Mouse (Mus musculus) adrenal gland, postnatal 4 days (tissue): ENCODE results near the gene Fbln7. TPM values are rescaled to one million over a fixed set of nuclear protein-coding genes. Genes with fewer than 3 reads are reported as not detected.

Source experiments
- DNase-seq, 2 experiments: peaks; one replicate each; pipeline ENCODE4 v3.0.0; 2021 to 2022; ENCODE audit warnings: low spot score in 2 of 2, mixed read lengths in 2 of 2
- long read RNA-seq, 2 experiments: library from polyadenylated mRNA; stranded (forward); transcript quantifications; one replicate each; pipeline ENCODE4 v2.0.0; 2021
- total RNA-seq, 2 experiments: library from RNA; stranded (reverse); gene quantifications; 2 replicates each; pipeline ENCODE4 v1.2.3; 2021

Gene Fbln7
- 1 to 10 TPM; 5.3 to 6.0 TPM for total RNA-seq
- long read RNA-seq, experiment 1, transcript Fbln7-201 (8 exons, 2,905 nt): major isoform, 8 of 10 reads
- long read RNA-seq, experiment 1, partial matches to known transcripts: 0 of 10 reads
- long read RNA-seq, experiment 1, other reads (novel, unspliced or antisense): 2 of 10 reads
- long read RNA-seq, experiment 2, transcript Fbln7-201 (8 exons, 2,905 nt): major isoform, 12 of 14 reads
- long read RNA-seq, experiment 2, partial matches to known transcripts: 2 of 14 reads
- long read RNA-seq, experiment 2, other reads (novel, unspliced or antisense): 0 of 14 reads

DNA sequence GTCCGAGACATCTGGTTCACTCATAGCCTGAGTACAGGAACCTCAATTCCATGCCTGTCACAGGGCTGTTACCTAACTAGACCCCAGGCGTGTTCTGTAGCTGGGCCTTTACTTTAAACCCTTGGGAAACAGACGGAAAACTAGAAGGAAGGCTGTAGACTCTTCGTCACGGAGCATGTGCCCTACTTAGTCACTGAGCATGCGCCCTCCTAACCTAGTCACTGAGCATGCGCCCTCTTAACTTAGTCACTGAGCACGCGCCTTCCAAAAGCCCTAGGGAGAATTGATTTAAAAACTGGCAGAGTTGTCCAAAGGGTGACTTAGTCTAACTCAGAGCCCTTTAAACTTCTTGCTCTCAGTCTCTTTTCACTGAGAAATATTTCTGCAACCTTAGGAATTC lies at the start of gene Fbln7:
TSS of gene Fbln7 (plus strand) at position 346 of the 400 bp plus-strand sequence.
- no peak for DNase-seq

DNA sequence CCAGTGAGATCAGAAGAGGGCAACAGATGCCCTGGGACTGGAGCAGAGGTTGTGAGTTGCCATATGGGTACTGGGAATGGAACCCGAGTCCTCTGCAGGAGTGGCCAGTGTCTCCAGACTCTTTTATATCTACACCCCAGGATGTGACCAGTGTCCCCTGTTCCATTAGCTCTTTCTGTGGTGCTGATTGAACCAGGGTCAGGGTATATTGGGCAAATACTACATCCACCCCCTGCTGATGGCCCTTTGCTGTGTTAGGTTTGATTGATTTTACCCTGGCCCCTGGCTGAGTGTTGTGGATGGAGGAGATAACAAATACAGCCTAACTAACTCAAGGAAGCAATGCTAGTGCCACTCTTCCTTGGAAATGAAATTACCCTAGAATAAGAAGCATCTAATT lies 46.5 kb upstream of the Fbln7 start:
- DNase-seq: no peak

DNA sequence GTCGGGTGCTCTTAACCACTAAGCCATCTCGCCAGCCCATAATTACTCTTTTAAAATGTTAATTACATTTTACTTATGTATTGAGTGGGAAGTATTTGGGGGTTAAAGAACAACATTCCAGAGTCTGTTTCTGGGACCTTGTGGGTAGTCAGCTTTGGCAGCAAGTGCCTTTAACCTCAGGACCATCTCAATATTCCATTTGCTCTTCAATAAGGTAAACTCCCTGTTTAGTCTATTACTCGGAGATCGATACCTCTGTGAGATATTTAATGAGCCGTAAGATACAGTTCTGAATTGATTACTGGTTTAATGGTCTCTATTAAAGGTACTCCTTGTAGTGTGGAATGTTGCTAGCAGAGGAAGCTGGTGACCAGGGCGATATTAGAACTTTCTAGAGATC lies 45.9 kb upstream of the Fbln7 start:
- DNase-seq: no peak

DNA sequence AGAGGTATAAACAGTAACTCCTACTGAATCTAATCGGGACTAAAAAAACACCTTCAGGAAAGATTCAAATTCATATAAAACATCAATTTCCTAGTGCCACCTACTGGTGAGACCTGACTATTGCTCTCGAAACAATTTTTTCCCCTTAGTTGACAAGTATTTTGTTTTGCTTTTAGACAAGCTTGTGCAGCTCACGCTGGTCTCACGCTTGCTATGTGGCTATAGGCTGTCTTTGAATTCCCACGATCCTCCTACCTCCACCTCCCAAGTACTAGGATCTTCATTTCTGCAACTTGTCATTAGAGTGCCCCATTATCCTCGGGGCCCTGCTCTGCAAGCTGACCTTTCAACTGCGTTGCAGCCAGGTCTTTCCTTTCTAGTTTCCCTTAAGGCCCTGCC lies 45.4 kb upstream of the Fbln7 start:
- DNase-seq: no peak

DNA sequence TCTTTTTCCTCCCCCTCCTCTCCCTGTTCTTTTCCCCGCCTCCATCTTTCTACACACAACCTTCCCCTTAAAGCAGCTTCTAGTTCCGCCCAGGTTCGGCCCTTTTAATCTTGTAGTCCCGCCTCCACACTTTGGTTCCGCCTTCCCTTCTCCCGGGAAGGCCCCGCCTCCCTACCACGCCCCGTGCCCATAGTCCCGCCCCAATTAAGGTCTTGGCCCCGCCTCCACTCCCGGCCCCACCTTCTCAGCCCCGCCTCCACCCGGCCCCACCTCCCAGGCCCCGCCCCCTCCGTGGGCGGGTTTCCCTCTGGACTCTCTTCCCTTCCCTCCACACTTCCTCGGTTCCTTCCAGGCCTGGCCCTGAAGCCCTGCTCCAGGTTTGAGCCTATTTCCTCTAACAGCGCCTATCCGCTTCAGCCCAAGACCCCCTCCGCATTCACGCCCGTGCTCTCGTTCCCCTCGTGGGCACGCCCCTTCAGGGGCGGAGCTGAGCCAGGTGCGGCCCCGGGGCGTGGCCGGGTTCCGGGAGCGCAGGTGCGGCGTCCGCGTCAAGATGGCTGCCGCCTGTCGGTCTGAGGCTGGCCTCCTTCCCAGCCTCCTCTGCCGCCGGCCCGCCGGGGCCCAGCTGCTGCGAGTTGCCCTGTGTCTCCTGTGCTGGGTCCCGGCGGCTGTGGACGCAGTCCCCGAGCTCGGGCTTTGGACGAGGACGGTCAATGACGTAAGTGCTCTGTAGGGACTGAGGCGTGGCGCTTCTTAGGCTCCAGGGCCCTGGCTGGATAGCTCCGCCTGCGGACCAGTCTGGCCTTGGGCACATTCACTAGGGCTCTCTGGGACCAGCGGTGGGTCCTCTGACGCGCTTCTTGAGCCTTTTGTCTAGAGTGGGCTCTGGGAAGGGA lies 44.7 kb upstream of the Fbln7 start, which contains the start of gene Tmem87b:
TSS of gene Tmem87b (plus strand) at position 333 of the 896 bp plus-strand sequence.
- DNase-seq: peak; percentile 95 to 98

DNA sequence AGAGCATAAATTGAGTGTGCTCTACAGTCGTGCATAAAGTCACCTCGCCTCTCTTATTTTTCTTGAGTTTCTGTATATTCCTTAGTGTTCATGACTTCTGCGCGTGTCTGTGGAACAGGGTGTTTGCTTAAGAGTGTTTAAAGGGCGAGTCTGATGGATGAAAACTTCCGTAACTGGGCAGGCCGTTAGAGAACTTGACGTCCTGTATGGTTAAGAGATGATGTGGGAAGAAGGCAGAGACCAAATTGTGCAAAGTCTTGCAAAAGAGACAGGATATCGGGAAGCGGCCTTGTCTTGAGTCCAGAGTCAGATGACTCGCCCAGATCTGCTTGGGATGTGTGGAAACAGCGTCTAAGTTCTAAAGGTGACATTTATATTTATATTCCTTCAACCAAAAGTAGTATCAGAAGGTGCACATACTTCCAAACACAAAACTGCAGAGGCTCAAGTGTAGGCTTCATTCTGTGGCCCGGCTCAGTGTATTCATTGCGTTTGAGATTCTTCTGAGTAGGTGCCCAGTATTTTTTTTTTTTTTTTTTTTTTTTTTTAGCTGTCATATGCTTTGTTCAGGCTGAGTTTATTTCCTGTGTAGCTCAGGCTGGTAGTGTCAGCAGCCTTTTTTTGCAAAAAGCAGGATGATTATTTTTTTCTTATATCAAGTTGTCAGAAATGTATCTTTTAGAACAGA lies 43.7 kb upstream of the Fbln7 start:
- DNase-seq: peak in 1 of 2 experiments; percentile 6

DNA sequence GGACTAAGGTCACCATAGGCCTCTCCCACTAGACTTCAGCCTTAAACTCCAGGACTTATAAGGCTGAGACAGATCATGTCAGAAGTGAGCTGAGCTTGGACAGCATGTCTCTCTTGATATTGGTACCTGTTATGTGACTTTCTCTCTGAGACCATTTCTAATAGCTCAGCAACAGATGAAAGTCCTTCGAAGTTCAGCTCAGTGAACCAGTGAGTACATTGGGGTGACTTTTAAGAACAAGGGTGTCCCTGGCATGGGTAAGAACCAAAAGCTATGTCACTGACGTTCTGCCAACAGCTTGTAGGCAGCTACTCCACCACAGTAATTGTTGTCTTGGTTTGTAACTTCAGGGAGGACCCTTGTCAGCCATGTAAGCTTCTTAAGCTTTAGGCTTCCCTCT lies 42.1 kb upstream of the Fbln7 start:
- DNase-seq: no peak

DNA sequence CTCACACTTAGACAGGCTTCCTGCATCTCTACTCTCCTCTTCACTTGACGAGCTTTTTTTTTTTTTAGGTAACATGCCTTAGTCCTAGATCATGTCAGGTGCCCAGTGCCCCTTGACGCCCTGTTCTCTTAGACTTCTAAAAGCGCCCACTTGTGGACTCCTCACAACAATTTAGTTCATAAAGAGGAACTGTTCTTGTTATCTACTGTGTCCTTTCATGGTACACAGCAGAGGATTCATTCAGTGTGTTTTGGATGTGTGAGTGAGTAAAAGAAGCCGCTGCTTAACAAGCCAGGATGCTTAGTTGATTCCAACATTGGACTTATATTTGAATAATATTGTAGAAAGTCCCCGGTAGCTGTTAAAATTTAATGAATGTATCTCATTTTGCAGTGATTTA lies 38.9 kb upstream of the Fbln7 start:
- no peak for DNase-seq

DNA sequence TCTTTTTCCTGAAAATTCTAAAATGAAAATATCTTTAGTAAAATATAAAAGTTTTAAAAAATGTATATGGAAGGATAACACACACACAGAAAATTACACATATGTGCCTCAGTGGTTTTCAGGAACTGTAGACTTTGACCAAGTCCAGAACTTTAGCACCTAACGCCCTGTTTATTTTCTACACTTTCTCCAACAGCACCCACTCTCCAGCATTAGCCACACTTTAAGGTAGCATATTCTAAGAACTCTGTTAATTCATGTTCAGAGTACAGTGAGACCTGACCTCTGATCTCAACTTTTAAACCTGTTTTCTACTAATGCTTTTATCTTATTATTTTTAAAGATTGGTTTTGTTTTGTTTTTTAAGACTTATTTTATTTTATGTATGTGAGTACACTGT lies 35.0 kb upstream of the Fbln7 start:
- no peak for DNase-seq

DNA sequence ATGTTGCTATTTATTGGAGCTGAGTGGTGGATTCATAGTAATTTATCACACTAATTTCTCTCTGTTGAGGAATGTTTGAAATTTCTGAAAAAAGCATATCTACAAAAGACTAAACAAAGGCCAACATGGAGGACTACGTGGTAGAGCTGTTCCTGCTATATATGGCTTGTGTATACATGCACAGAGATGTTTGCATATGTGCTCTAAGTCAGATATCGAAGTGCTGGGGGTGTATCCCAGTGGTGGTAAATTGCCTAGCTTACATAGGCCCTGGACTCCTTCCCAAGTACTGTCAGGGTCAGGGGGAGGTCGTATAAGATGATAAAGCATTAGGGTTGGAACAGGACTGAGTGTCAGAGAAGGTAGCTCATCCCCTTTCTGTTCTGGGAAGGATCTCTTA lies 30.2 kb upstream of the Fbln7 start:
- DNase-seq: no peak

DNA sequence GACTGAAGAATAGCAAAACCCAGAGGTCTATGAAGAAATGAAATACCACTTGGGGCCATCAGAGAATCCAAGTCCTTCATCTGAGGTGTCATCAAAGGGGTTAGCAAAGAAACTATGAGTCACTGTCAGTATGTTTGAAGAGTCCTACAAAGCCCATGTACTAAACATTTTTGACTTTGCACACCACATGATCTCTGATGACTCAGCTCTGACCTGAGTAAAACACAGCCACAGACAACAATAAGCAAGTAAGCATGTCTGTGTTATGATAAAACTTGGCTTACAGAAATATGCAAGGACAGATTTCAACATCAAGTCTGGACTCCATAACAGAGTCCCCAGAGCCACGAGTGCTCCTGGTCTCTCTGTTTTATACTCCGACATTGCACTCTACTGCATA lies 29.7 kb upstream of the Fbln7 start:
- DNase-seq: no peak

DNA sequence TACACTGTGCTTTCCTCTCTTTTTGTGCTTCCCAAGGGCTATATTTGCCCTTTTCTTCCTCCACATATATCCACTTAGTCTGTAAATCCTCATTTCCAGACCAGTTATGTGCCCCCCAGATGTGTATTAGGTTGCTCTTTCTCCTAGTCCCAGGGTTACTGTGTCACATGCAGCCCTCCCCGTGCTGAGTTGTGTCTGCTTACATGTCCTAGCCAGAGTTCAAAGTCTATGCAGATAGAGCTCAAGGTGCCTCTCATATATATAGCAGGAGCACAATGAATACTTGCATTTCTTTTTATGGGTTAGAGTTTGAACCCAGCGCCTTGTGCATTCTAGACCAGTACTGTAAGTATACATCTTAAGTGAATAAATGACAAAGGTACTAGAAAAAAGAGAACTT lies 29.3 kb upstream of the Fbln7 start:
- DNase-seq: no peak

DNA sequence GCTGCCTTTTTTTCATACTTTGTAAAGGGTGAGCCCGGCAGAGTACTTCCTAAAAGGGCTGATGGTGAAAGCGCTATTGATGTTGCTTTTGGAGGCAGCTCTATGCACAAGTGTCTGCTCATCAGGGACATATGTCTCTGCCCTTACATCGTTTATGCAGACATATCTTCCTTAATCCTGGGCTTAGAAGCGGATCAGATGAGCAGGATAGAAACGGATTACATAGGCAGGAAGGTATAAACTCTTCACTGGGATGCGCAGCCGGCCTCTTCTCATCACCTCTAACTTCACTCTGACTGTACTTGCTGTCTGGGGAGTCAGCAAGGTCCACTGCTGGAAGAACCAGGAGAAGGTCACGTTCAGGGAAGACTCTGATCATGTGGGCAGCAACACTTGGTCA lies 25.2 kb upstream of the Fbln7 start:
- DNase-seq: no peak

DNA sequence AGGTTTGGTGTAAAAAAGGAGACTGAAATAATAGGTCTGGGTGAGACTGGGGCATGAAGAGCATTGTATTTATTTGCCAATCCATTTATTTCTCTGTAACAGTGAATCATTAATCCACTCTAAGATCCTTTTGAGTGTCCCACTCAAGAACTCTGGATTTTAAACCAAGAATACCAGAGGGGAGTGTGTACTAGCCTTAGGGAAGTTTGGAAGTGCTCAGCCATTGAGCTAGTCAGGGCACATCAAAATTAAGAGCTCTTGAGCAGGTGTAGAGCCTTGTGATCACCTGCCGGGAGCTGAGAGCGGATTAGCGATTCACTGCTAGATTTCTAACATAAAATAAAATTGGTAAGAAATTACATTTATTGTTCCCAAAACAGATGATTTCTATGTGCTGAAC lies 24.2 kb upstream of the Fbln7 start:
- DNase-seq: no peak

DNA sequence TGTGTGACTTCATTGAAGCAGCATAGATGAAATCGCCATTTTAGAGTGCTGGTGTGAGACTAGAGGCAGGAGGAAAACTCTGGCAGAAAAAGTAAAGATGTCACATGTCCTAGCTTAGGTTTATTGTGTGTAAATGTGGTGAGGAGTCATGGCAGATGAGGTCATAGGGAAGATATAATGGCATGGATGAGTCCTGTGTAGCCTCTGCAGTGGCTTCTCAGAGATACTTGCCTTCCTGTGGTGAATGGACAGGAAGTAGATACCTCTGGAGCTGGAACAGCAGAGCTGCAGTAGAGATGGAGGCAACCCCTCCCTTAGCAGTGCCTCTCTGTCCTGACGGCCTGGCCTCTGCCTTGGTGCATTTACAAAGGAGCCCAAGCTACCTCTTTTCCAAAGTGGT lies 23.3 kb upstream of the Fbln7 start:
- DNase-seq: no peak

DNA sequence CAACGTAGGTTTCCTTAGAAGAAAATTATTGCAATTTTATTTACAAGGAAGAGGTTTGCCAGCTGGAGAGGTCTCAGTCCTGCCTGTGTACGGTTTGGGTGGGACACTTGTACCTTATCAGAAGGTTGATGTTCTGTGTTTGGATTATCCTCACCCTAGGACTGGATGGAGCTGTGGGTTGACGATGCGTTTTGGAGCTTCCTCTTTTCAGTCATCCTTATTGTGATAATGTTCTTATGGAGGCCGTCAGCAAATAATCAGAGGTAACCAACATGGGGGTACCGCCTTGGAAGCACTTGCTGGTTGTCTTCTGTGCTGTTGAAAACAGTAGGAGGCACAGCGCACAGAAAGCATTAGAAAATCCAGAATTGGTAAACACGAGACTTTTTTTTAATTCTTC lies 20.3 kb upstream of the Fbln7 start:
- DNase-seq: no peak

DNA sequence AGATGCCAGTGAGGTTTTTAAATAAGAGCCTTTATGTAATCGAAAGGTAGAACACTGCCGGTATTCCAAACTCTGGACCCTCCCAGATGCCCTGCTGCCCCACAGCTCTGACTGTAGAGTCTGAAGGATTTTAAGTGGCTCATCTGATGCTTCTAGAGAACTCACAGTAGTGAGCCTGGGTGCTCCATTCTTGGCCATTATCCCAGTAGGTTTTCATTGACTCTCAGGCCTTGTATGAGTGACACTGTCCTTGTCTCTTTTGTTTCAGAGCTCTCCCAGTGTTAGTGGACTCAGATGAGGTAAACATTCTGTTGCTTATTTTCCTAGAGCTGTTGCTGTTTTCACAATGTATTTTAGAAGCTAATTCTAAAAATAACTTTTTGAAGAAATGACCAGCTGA lies 12.7 kb upstream of the Fbln7 start:
- DNase-seq: no peak

DNA sequence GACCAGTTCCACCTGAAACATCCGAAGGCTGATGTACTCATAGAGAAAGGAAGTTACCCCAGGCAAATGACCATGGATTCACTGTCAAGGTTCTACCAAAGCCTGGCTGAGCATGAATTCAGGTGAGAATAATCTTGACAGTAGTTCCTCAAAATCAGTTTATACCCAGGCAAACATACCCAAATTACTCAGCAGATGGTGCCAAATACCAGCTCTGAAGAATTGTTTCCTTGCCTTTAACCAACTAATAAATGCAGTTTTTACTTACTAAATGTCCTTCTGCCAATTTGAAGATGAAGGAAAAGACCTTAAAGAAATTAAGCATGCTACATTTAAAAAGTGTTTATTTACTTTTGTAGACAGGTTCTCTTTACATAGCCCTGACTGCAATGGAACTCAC lies 6.1 kb upstream of the Fbln7 start:
- no peak for DNase-seq

DNA sequence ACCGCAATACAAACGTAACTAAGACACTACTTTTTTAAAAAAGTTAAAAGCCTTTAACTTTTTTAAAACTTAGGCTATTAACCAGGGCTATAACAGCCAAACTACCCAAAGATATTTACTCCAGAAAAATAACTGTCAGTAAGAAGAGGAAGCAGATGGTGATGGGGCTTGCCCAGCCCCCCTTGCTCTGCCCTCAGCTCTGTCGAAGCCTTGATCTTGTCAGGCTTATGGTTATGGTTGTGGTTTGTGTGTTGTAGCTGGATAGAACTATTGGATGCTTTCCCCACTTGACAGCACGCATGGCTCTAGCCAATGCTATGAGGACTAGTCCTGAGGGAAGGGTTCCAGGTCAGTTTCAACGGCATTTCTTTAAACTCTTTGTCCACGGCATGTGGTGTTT lies 3.8 kb upstream of the Fbln7 start:
- DNase-seq: no peak

DNA sequence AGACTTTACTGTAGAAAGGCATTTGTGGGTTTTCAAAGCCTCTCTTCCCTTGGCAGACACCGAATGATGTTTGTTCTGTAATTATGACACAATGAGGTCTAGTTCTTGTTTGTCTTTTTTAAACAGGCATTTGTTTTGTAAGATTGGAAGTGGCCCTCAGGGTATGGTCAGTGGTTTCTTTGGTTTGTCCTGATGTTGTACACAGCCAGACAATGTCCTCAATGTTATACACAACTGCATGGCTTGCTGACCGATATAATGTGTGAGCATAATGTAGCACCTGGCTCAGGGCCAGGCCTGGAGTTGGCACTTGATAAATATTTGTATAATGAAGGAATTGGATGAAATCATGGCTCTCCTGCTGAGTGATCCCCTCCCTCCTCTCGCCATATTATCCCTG lies 2.9 kb upstream of the Fbln7 start:
- no peak for DNase-seq

DNA sequence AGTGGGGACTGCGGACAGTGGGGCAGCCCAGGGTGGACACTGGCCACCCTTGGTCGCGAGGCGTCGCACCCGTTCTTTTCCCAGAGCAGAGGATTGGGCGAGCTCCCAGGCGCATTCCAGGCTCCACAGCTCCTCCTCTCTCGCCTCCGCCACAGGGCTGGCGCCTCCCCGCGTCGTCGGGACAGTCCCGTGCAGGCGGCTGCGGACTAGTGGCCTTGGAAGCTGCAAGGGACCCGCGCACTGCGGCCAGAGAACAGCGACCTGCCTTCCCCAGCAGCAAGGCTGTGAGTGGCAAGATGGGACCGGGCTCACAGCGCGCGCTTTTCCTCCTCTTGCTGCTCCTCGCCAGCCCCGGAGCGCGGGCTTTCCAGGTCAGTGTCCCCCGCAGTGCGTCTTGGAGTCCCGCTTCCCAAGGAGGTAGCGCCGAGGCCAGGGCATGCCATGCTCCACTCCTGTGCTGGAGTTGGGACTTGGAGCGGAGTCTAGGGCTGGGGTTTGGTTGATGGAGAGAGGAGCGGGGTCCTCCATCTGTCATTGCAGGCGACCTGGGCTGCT lies 1.1 kb downstream of the Fbln7 start:
- DNase-seq: peak; percentile 18 to 31

DNA sequence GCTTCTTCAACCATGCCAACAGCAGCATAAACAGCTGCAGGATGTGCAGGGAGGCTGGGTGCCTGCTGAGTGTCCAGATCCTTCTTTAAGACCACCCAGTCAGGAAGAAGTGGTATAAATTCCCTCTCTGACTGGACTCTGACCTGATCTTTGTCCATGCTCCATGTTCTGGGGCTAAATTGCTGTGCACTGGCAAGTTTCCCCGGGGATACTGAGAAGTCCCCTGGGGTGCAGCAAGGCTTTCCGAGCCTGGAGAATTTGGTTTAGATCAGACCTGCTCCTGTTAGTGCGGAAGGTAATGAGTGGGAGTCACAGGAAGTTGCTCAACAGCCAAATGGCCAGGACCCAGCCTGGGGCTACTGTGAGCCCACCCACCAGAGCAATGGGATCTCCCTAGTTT lies 2.3 kb downstream of the Fbln7 start:
- no peak for DNase-seq
